Mouse (Mus musculus) kidney, adult 2 months (tissue): ENCODE results near the gene P4ha1.

ENCODE experiments used
- CTCF ChIP-seq: fragments of 200-500 bp; conservative IDR thresholded peaks from 2 replicates; pipeline ENCODE4 v1.5.1; 2011; ENCODE audit warnings: low read depth, mild to moderate bottlenecking, control low read depth, low read length, moderate library complexity, mixed read lengths; ENCODE audit not compliant: insufficient read depth, insufficient read length
- POLR2A ChIP-seq: fragments of 200-500 bp; IDR thresholded peaks from one replicate; pipeline ENCODE4 v1.6.1; 2011; ENCODE audit warnings: low read depth, low read length, control low read depth

DNA sequence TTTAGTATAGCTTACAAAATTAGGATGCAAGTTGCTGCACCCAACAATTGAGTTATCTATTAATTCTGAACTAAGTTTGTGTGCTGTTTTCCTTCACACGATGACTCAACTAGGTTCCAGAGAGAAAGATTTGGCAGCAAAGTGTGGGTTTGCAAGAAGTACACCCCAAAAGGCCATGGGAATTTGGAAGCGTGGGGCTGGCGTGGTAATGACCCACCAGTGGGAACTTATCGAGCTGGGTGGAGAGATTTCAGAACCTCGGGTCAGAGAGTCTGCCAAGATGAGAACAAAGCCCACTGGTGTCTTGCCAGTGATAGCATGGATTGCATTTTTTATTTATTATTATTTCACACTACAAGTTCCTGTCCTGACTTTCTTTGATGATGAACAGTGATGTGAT lies 11.2 kb upstream of the P4ha1 start:
- TF ChIP-seq CTCF (no peak), POLR2A (no peak)
